Mouse (Mus musculus) lung, postnatal 25 days (tissue): ENCODE results near the gene Defa30.
"Not testable (repeated sequence)": the region's sequence is repeated elsewhere in the genome, so short reads cannot be mapped to it uniquely, and the experiment has no call there.

Source experiments
- DNase-seq: peaks from one replicate; pipeline ENCODE4 v3.0.0; 2022; ENCODE audit warnings: low spot score

Defa30 gene

DNA sequence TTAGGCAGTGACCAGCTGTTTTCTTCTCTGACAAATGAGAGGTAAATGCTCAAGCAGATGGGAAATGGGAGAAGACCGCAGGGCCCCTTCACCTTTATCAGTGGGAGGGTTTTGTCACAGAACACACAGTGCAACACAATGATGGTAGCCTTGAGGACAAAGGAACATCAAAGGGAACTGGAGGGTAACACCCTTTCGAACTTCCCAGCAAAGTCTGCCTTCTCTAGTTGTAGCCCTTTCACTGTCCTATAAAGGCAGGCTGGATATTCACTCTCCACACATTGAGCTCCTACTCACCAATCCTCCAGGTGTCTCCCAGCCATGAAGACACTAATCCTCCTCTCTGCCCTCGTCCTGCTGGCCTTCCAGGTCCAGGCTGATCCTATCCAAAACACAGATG lies at the start of gene Defa30:
TSS of gene Defa30 (plus strand) at position 301 of the 400 bp plus-strand sequence.
- DNase-seq: not testable (repeated sequence)

DNA sequence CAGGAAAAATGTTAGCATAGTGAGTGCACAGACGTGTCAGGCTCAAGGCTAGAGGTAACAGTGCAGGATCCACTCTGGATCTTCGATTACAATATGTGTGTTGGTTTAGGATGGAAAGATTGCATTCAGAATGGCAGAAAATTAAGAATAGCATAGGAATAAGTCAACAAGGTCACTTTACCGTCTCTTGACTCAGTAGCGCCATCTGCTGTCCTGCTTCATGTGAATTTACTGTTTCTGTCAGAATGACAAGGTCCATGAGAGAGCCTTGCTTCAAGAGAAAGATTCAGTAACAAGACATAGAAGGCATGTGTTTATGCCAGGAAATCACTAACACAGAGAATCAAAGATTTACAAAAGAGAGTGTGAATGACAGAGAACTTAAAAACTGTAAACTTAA lies 41.3 kb upstream of the Defa30 start:
- DNase-seq: no peak

DNA sequence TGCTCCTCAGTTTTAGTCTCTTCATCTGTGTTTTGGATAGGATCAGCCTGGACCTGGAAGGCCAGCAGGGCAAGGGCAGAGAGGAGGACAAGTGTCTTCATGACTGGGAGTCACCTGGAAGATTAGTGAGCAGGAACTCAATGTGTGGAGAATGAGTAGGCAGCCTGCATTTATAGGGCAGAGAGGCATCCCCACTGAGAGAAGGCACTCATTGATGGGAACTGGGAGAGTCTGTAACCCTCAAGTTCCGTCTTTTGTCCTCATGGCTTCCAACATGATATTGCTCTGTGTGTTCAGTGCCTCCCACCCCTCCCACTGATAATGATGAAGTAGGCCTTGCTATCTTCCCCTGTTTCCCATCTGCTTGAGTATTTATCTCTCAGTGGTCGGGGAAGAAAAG lies 38.5 kb upstream of the Defa30 start, which contains the start of gene Gm14851:
TSS of gene Gm14851 (minus strand) at position 101 of the 400 bp plus-strand sequence.
- DNase-seq: not testable (repeated sequence)

DNA sequence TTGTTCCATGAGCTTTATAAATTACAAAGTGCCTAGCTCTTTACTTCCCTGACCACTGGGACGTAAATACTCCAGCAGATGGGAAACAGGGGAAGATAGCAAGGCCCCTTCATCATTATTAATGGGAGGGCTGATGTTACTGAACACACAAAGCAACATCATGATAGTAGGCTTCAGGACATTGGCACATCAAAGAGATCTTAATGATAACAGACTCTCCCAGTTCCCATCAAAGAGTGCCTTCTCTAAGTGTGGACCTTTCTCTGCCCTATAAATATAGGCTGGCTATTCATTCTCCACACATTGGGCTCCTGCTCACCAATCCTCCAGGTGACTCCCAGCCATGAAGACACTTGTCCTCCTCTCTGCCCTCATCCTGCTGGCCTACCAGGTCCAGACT lies 27.5 kb downstream of the Defa30 start, which contains the start of gene Defa22:
TSS of gene Defa22 (plus strand) at position 301 of the 400 bp plus-strand sequence.
- DNase-seq: not testable (repeated sequence)
